Mouse (Mus musculus) liver, embryonic 11.5 days (tissue): ENCODE data around the gene Gp1bb. TPM values are rescaled to one million over a fixed set of nuclear protein-coding genes. Genes with fewer than 3 reads are reported as not detected.

Experiments used
- ATAC-seq: fragments of 200-750 bp; cut with Nextera tagmentation; replicated peaks from 2 replicates; pipeline ENCODE4 v1.8.0; 2017; ENCODE audit warnings: moderate number of reproducible peaks, mild to moderate bottlenecking, moderate TSS enrichment, moderate library complexity; ENCODE audit not compliant: low FRiP score
- DNase-seq: peaks from one replicate; pipeline ENCODE4 v3.0.0-alpha.2; 2017; ENCODE audit warnings: low spot score
- H3K27ac ChIP-seq: fragments of 300-500 bp; sonication (generic); 2 replicates; pipeline ENCODE4 v1.5.1; 2014; ENCODE audit warnings: mild to moderate bottlenecking, low read depth, low read length, control low read depth
- H3K27me3 ChIP-seq: fragments of 300-500 bp; sonication (generic); replicated peaks from 2 replicates; pipeline ENCODE4 v1.6.1; 2014; ENCODE audit warnings: low read length, mixed read lengths; ENCODE audit not compliant: control insufficient read depth, insufficient read depth
- H3K36me3 ChIP-seq: fragments of 300-500 bp; sonication (generic); 2 replicates; pipeline ENCODE4 v1.6.1; 2014; ENCODE audit warnings: mild to moderate bottlenecking, low read length, moderate library complexity, mixed read lengths; ENCODE audit not compliant: control insufficient read depth, insufficient read depth
- H3K4me1 ChIP-seq: fragments of 300-500 bp; sonication (generic); replicated peaks from 2 replicates; pipeline ENCODE4 v1.6.1; 2014; ENCODE audit warnings: low read length, mixed read lengths; ENCODE audit not compliant: control insufficient read depth, insufficient read depth
- H3K4me2 ChIP-seq: fragments of 300-500 bp; sonication (generic); 2 replicates; pipeline ENCODE4 v1.6.1; 2014; ENCODE audit warnings: mild to moderate bottlenecking, control low read depth, moderate library complexity
- H3K4me3 ChIP-seq: fragments of 300-500 bp; sonication (generic); 2 replicates; pipeline ENCODE4 v1.5.1; 2014; ENCODE audit warnings: low read depth, low read length, control low read depth
- H3K9ac ChIP-seq: fragments of 300-500 bp; sonication (generic); 2 replicates; pipeline ENCODE4 v1.6.1; 2014; ENCODE audit warnings: low read depth, low read length, control low read depth
- H3K9me3 ChIP-seq: fragments of 300-500 bp; sonication (generic); 2 replicates; pipeline ENCODE4 v1.6.1; 2016; ENCODE audit warnings: low read length, inconsistent platforms, mixed read lengths; ENCODE audit not compliant: control insufficient read depth
- WGBS: fragments of 180-500 bp; shearing (Covaris S2); extraction: QIAGEN DNeasy Blood & Tissue Kit; methylation state at CpG from one replicate; pipeline ENCODE4 v1.1.7; 2014; 5-methylcytosine and 5-hydroxymethylcytosine counted together
- polyA plus RNA-seq: library from polyadenylated mRNA; unstranded; fragments of >200 nt; fragmentation: Nextera tagmentation; extraction: Ambion mirVana; gene quantifications from 2 replicates; pipeline ENCODE4 v1.2.1, GENCODE M21; 2014

The Gp1bb gene
- polyA plus RNA-seq, 1 experiment from 2014 or later = 42.4 TPM

GRCm38 (mm10) chr16:18601447-18601846 lies 20.8 kb downstream of the Gp1bb start:
- DNase-seq = no peak
- no peak overlapping the region for H3K9ac ChIP-seq
- H3K27me3 ChIP-seq = peaks cover 9% of the 10 kb centered on the region
- no peaks in the 10 kb centered on the region for H3K9me3 ChIP-seq
- peaks cover 12% of the 10 kb centered on the region; the same call in 1 of the 2 replicates for H3K4me1 ChIP-seq
- no peak overlapping the region for H3K4me2 ChIP-seq
- no peaks in the 10 kb centered on the region for H3K36me3 ChIP-seq
- 66% methylated on average over 7 of the region's 7 CpGs for WGBS
- no peak for ATAC-seq
- no peak overlapping the region for H3K4me3 ChIP-seq
- H3K27ac ChIP-seq = no peak overlapping the region

DNA sequence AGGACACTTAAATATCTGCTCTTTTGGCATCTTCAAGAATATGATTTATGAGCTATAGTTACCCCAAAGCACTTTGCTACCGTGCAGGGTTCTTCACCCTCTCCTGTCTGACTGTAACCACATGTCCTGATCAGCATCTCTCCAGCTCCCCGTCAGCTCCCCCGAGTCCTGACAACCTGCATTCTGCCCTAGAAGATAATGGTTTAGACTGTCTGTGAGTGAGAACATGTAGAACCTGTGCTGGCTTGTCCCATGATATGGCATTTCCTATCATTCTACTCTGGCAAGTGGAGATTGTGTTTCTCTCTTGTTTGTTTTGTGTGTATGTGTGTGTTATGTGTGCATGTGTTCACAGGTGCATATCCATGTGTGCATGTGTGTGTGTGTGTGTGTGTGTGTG lies 24.2 kb downstream of the Gp1bb start:
- no peaks in the 10 kb centered on the region for H3K36me3 ChIP-seq
- H3K4me2 ChIP-seq = no peak overlapping the region
- peaks cover 34% of the 10 kb centered on the region for H3K27me3 ChIP-seq
- H3K9me3 ChIP-seq = no peaks in the 10 kb centered on the region
- DNase-seq (no peak), ATAC-seq (no peak)
- H3K4me3 ChIP-seq = no peak overlapping the region
- 36% methylated on average over 3 of the region's 3 CpGs for WGBS
- H3K4me1 ChIP-seq = peaks cover 12% of the 10 kb centered on the region; the same call in 1 of the 2 replicates
- no peak overlapping the region for H3K27ac ChIP-seq
- H3K9ac ChIP-seq = no peak overlapping the region

DNA sequence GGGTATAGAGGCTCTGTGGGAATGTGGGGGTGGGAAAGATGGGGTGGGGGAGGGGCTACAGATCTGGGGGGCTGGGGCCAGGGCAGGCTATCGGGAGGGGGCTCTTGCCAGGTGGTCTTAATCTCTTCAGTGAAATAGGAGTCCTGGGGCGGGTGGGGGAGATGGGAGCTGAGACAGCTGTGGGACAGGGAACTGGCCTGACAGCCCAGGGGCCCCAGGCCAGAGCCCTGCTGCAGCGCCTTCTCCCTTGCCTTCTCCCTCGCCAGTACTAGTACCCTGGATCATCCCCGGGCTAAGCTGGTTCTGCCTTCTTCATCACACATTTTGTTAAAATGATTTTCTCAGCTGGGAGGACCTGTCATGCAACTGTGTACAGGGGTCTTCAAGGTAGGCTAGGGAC lies 25.9 kb downstream of the Gp1bb start:
- WGBS = 48% methylated on average over 5 of the region's 5 CpGs
- H3K27ac ChIP-seq = no peak overlapping the region
- ATAC-seq (no peak), DNase-seq (no peak)
- H3K9ac ChIP-seq = no peak overlapping the region
- H3K4me1 ChIP-seq = peaks cover 1% of the 10 kb centered on the region
- H3K27me3 ChIP-seq = peaks cover 48% of the 10 kb centered on the region
- no peak overlapping the region for H3K4me3 ChIP-seq
- no peaks in the 10 kb centered on the region for H3K9me3 ChIP-seq
- H3K4me2 ChIP-seq = no peak overlapping the region
- no peaks in the 10 kb centered on the region for H3K36me3 ChIP-seq

DNA sequence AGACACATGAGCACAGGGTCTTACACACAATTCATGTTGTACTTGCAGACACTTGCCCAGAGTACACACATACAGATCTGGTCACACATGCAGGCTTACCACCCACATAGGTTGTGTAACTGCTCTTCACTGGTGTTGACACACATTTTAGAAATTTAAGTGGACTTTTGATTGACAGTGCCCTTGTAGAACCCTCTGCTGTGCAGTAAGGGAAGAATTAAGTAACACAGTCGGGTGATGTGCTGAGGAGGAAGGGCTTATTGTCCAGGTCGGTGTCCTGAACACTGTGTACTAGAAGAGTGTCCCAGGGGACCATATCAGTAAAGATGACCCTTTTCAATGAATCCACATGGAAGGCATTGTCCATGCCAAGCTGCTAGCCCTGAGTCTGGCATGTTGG lies 28.3 kb downstream of the Gp1bb start:
- H3K4me3 ChIP-seq = no peak overlapping the region
- no peak for ATAC-seq
- no peak overlapping the region for H3K9ac ChIP-seq
- peaks cover 71% of the 10 kb centered on the region for H3K27me3 ChIP-seq
- H3K4me1 ChIP-seq = peaks cover 12% of the 10 kb centered on the region
- no peak overlapping the region for H3K27ac ChIP-seq
- no peak for DNase-seq
- WGBS = 65% methylated on average over 2 of the region's 2 CpGs
- no peaks in the 10 kb centered on the region for H3K9me3 ChIP-seq
- no peaks in the 10 kb centered on the region for H3K36me3 ChIP-seq
- no peak overlapping the region for H3K4me2 ChIP-seq

GRCm38 (mm10) chr16:18591047-18592018 lies 30.9 kb downstream of the Gp1bb start:
- H3K27ac ChIP-seq = no peak overlapping the region
- H3K9me3 ChIP-seq = no peaks in the 10 kb centered on the region
- ATAC-seq (no peak), DNase-seq (peak; percentile 53)
- 2% methylated on average over 59 of the region's 59 CpGs for WGBS
- H3K27me3 ChIP-seq = peaks cover 90% of the 10 kb centered on the region
- H3K36me3 ChIP-seq = no peaks in the 10 kb centered on the region
- H3K9ac ChIP-seq = no peak overlapping the region
- peaks cover 17% of the 10 kb centered on the region for H3K4me1 ChIP-seq
- H3K4me3 ChIP-seq = peak overlapping the region; percentile 44; the same call in 1 of the 2 replicates
- peak overlapping the region; percentile 70 for H3K4me2 ChIP-seq

DNA sequence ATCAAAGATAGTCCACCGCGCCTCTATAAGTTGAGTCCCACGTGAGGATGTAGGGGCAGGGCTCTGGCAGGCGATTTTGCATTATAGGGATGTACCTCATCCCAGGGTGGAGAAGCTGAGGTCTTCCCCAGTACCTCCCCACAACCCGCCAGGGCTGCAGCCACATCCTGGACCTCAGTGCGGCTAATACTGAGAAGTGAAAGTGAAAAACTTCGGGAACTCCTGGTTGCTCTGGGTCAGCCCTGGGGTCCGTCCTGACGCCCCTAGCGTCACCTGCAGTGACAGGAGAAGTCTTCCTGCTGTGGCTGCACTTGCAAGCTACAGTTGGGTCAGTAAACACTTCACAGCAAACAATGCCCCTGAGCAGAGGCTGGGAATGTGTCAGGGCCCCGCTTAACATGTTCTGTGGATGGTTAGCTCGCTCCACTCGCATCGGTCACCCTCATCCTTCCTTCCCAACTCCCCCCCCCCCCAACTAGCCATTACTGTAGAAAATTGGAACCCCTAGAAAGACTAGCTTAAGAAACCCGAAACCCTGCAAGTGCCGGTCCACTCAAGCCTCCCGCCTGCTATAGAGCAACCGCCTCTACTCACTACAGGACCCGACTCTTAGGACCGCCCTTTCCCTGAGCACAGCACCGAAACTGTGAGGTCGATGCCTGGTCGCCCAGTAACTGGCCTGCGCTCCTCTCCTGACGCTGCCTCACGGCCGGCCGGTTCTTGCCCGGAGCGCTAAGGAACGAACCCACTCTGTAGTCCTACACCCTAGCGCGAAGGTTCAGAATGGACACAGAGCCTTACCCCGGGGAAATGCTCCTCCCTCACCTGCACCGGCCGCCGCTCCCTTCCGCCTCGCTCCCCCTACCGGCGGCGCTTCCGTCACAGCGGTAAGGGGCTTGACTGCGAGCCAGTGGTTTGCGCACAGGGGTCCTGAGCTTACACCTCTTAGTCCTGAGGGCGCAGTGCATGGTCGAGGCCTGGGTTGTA lies 32.1 kb downstream of the Gp1bb start, which contains the start of gene Tbx1:
TSS of gene Tbx1 (minus strand) at position 868 of the 987 bp plus-strand sequence.
- no peak within 1 kb of the TSS for H3K27ac ChIP-seq
- DNase-seq = peak; percentile 59

GRCm38 (mm10) chr16:18589080-18589621 lies 33.1 kb downstream of the Gp1bb start:
- Histone ChIP-seq H3K4me3 (0 out of 2 replicates have a peak overlapping the region, but pooled peaks have one; percentile 5), H3K9me3 (no peaks in the 10 kb centered on the region), H3K27ac (no peak overlapping the region), H3K27me3 (peaks cover 97% of the 10 kb centered on the region), H3K4me1 (peaks cover 18% of the 10 kb centered on the region), H3K36me3 (no peaks in the 10 kb centered on the region), H3K4me2 (no peak overlapping the region), H3K9ac (no peak overlapping the region)
- DNase-seq (no peak), ATAC-seq (no peak)
- 14% methylated on average over 9 of the region's 9 CpGs for WGBS

More for the DNA sequence above, 32.1 kb downstream of the Gp1bb start, which contains the start of gene Tbx1:
- peak within 1 kb of the TSS; percentile 44 for H3K4me3 ChIP-seq
- ATAC-seq = no peak
- peak within 1 kb of the TSS; percentile 70 for H3K4me2 ChIP-seq
- H3K36me3 ChIP-seq = no peaks in the 10 kb centered on the region
- peaks cover 18% of the 10 kb centered on the region for H3K4me1 ChIP-seq
- H3K9ac ChIP-seq = no peak within 1 kb of the TSS
- WGBS = under 1% methylated on average over 48 of the region's 48 CpGs
- H3K27me3 ChIP-seq = peaks cover 96% of the 10 kb centered on the region
- no peaks in the 10 kb centered on the region for H3K9me3 ChIP-seq

DNA sequence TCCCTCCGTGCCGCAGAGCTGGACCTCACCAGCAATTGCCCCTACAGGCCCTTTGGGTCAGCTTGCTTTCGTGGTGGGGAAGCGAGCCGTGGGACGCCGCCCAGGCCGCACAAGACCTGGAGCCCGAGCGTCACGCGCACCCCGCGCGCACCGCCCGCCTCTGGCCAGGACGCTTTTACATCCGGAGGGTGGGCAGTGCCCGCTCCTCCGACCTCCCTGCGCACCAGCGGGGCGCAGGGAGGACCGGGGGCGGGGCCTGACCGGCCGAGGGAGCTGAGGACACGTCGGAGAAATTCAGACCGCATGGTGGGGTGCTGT lies 33.5 kb downstream of the Gp1bb start:
- H3K4me1 ChIP-seq = peaks cover 18% of the 10 kb centered on the region
- peak overlapping the region; percentile 27; the same call in 1 of the 2 replicates for H3K4me2 ChIP-seq
- 0 out of 2 replicates have a peak overlapping the region, but pooled peaks have one; percentile 20 for H3K4me3 ChIP-seq
- ATAC-seq (no peak), DNase-seq (no peak)
- H3K27ac ChIP-seq = no peak overlapping the region
- H3K36me3 ChIP-seq = no peaks in the 10 kb centered on the region
- H3K9me3 ChIP-seq = no peaks in the 10 kb centered on the region
- H3K27me3 ChIP-seq = peaks cover 97% of the 10 kb centered on the region
- H3K9ac ChIP-seq = no peak overlapping the region
- 3% methylated on average over 31 of the region's 31 CpGs for WGBS
